Mouse (Mus musculus) midbrain, embryonic 10.5 days (tissue): ENCODE results near the gene Krt36. TPM values are rescaled to one million over a fixed set of nuclear protein-coding genes. Genes with fewer than 3 reads are reported as not detected.
A peak's percentile ranks its signal among the peaks of the same experiment; 100 is the strongest.

Experiments used
- DNase-seq: peaks from one replicate; pipeline ENCODE4 v3.0.0-alpha.2; 2017; ENCODE audit warnings: low spot score
- H3K27ac ChIP-seq: fragments of 300-500 bp; sonication (generic); replicated peaks from 2 replicates; pipeline ENCODE4 v1.5.1; 2016; ENCODE audit warnings: mild to moderate bottlenecking
- H3K27me3 ChIP-seq: fragments of 300-500 bp; sonication (generic); 2 replicates; pipeline ENCODE4 v1.6.1; 2016; ENCODE audit warnings: low read depth, mild to moderate bottlenecking; ENCODE audit not compliant: poor library complexity, severe bottlenecking
- H3K36me3 ChIP-seq: fragments of 300-500 bp; sonication (generic); 2 replicates; pipeline ENCODE4 v1.6.1; 2016; ENCODE audit warnings: mild to moderate bottlenecking, moderate library complexity
- H3K4me1 ChIP-seq: fragments of 300-500 bp; sonication (generic); 2 replicates; pipeline ENCODE4 v1.6.1; 2016
- H3K4me3 ChIP-seq: fragments of 300-500 bp; sonication (generic); 2 replicates; pipeline ENCODE4 v1.5.1; 2016; ENCODE audit warnings: mild to moderate bottlenecking, moderate library complexity
- H3K9me3 ChIP-seq: fragments of 300-500 bp; sonication (generic); replicated peaks from 2 replicates; pipeline ENCODE4 v1.6.1; 2016; ENCODE audit warnings: mild to moderate bottlenecking
- WGBS: fragments of 180-500 bp; shearing (Covaris S2); methylation state at CpG from one replicate; pipeline ENCODE4 v1.1.7; 2016; 5-methylcytosine and 5-hydroxymethylcytosine counted together
- polyA plus RNA-seq: library from polyadenylated mRNA; unstranded; fragments of >200 nt; fragmentation: Nextera tagmentation; extraction: Ambion mirVana; gene quantifications from 2 replicates; pipeline ENCODE4 v1.2.1, GENCODE M21; 2016

Gene Krt36
- polyA plus RNA-seq, 1 experiment from 2014 or later: not detected

DNA sequence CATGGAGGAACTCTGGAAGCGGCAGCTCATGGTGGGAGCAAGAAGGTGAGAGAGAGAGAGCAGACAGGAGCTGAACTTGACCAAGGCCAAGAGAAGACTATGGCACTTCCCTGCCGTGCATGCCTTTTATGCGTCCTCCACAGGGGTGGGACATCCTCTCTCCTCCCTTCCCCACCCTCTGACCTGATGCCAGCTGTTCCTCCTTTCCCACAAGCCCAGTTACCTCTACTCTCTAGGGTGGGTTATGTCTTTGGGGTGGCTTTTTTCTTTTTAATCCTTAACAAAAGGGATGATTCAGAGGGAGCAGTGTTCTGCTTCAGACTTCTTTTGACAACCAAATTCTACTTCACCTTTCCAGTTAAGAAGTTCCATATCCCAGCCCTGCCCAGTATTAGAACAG, 16.0 kb upstream of the Krt36 start, which contains the start of gene Krt13:
TSS of gene Krt13 (minus strand) at position 101 of the 400 bp plus-strand sequence.
- WGBS: 72% methylated on average over 3 of the region's 3 CpGs
- DNase-seq: no peak
- Histone ChIP-seq H3K9me3 (no peaks in the 10 kb centered on the region), H3K27me3 (no peaks in the 10 kb centered on the region), H3K27ac (no peak within 1 kb of the TSS), H3K4me3 (no peak within 1 kb of the TSS), H3K36me3 (no peaks in the 10 kb centered on the region), H3K4me1 (no peaks in the 10 kb centered on the region)

DNA sequence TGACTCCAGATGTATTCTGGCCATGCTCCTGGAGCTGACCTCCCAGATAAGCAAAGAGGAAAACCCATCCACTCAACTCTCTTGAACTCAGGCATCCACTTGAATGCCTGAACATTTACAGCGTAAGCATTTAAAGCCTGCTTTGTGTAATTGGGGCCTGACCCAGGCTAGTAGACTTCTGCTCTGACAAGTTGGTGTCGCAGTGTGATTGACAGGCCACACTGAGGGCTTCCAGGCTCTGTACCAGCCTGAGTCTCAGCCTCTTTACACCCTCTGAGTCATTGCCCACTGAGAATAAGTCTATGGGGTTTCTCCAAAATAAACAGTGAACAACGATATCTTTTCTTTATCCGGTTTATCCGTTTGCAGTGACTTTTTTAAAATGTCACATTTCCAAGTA, 14.9 kb upstream of the Krt36 start:
- WGBS: 92% methylated on average over 5 of the region's 5 CpGs

DNA sequence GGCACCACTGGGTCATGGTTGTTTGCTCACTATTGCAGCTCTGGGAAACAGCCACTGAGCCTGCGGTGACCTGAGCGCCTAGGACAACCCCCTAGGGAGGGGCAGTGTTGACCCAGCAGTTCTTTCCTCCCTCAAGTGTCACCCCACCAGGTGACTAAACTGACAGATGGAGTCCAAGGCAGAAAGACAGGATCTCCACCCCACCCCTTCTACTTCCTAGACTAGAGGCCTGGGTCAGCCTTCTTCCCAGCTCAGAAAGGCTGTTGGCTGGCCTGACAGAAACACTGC, 8.3 kb upstream of the Krt36 start:
- DNase-seq: no peak
- Histone ChIP-seq H3K4me1 (peaks cover 5% of the 10 kb centered on the region; the same call in 1 of the 2 replicates), H3K27ac (no peak overlapping the region), H3K36me3 (no peaks in the 10 kb centered on the region), H3K27me3 (no peaks in the 10 kb centered on the region), H3K9me3 (no peaks in the 10 kb centered on the region), H3K4me3 (no peak overlapping the region)
- WGBS: 69% methylated on average over 2 of the region's 2 CpGs

More for the DNA sequence above, 14.9 kb upstream of the Krt36 start:
- no peaks in the 10 kb centered on the region for H3K9me3 ChIP-seq
- H3K4me3 ChIP-seq: no peak overlapping the region
- no peaks in the 10 kb centered on the region for H3K27me3 ChIP-seq
- H3K36me3 ChIP-seq: no peaks in the 10 kb centered on the region
- H3K4me1 ChIP-seq: no peaks in the 10 kb centered on the region; the same call in 1 of the 2 replicates
- no peak overlapping the region for H3K27ac ChIP-seq
- no peak for DNase-seq

DNA sequence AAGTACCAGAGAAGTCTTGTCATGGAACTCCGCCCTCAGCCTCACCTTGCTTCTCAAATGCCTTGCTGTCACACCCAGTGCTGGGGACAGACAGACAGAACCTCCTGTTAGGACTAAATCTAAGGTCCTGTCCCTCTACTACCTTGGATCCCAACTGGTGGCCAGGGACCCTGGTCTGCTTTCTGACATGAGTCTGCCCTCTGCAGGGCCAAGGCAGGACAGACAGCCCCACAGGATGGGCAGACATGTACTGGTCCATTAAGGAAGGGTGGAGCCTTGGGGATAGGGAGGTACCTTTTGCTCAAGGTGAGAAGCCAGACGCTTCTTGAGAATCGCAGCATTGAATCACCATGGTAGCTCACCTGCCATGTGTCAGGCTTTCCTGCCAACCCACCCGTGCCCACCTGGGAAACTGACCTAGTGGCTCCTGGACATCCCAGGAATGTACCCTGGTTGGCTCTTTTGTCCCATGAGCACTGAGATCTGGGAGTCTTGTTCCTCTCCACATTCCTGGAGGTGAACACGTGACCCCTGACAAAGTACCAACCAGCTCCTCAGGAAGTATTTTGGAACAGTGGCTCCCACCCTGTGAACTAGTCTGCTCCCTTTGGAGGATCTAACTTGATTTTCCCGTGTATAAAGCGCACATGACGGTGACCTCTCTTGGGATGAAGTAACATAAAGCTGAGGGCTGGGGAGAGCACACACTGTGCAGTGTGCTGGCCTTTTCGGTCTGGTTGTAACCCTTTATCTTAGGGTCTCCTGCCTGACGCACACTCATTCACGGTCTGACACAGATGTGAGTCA, 7.7 kb upstream of the Krt36 start:
- Histone ChIP-seq H3K36me3 (no peaks in the 10 kb centered on the region), H3K27me3 (no peaks in the 10 kb centered on the region), H3K9me3 (no peaks in the 10 kb centered on the region), H3K27ac (no peak overlapping the region), H3K4me3 (no peak overlapping the region), H3K4me1 (peaks cover 5% of the 10 kb centered on the region; the same call in 1 of the 2 replicates)
- DNase-seq: no peak
- 86% methylated on average over 11 of the region's 11 CpGs for WGBS

DNA sequence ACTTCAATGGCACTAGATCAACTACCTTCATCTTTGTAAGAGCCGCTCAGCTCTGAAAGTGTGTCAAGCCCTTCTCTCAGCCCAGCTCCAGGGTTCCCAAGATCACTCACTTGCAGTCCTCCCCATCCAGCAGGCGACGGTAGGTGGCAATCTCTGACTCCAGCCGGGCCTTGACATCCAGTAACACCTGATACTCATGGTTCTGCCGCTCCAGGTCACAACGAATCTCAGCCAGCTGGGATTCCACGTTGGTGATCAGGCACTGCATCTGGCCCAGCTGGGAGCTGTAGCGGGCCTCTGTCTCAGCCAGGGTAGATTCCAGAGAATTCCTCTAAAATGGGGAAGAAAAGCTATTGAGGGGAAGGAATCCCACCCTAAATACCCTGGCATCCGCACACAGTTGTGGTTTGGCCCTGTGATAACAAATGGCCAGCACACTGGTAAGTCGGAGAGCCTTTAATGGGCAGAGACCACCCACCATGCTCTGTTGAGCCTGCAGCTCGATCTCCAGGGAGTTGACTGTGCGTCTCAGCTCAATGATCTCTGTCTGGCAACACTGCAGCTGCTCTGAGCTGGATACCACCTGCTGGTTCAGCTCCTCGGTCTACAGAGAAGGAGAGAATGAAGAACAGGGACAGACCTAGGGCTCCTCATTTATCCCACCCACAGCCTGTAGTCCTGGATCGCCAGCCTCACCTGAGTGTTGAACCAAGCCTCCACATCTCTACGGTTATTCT, 2.6 kb downstream of the Krt36 start:
- Histone ChIP-seq H3K4me3 (no peak overlapping the region), H3K9me3 (no peaks in the 10 kb centered on the region), H3K36me3 (no peaks in the 10 kb centered on the region), H3K27ac (no peak overlapping the region), H3K4me1 (peaks cover 11% of the 10 kb centered on the region), H3K27me3 (no peaks in the 10 kb centered on the region)
- 69% methylated on average over 15 of the region's 15 CpGs for WGBS
- no peak for DNase-seq

DNA sequence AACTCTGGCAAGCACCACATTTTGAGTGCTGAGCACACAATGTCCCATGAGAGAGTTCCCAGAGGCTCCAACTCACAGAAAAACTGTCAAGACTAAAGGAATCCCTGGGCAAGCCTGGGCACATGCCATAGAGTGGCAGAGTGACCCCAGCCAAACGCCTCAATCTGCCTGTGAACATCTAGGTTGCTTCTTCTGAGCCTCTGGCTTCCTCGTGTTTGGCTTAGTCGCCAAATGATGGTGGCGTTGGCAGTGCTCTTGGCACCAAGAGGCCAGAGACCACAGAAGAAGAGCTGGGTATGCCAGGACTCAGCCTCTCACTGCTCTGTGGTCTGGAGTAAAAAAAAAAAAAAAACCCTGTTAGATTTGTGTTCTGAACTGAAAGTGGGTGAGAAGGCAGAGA, 5.0 kb downstream of the Krt36 start:
- no peaks in the 10 kb centered on the region for H3K27me3 ChIP-seq

DNA sequence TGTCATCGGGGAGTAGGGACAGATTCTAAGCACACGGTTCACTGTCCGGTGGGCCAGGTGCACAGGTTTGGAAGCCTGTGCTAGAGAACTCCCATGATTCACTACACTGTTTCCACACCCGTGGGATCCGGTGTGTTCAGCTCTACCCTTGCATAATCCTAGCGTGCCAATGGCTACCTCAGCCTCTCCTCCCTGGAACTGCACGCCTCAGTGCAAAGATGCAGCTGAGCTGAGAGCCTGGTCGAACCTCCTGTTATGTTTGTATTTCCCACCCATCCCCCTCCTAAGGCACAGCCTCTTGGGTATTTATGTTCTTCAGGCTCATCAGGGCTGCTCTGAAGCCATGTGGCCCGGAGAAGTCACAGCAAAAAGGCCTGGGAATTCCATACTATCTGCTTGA, 7.6 kb downstream of the Krt36 start:
- Histone ChIP-seq H3K4me1 (peaks cover 15% of the 10 kb centered on the region), H3K27ac (peak overlapping the region; percentile 2; the same call in 1 of the 2 replicates), H3K27me3 (no peaks in the 10 kb centered on the region), H3K9me3 (no peaks in the 10 kb centered on the region), H3K4me3 (no peak overlapping the region), H3K36me3 (no peaks in the 10 kb centered on the region)
- WGBS: 76% methylated on average over 9 of the region's 9 CpGs
- no peak for DNase-seq

More for the DNA sequence above, 5.0 kb downstream of the Krt36 start:
- H3K36me3 ChIP-seq: no peaks in the 10 kb centered on the region
- no peak overlapping the region for H3K4me3 ChIP-seq
- H3K4me1 ChIP-seq: peaks cover 15% of the 10 kb centered on the region
- H3K27ac ChIP-seq: no peak overlapping the region
- no peak for DNase-seq
- 87% methylated on average over 4 of the region's 4 CpGs for WGBS
- H3K9me3 ChIP-seq: no peaks in the 10 kb centered on the region

DNA sequence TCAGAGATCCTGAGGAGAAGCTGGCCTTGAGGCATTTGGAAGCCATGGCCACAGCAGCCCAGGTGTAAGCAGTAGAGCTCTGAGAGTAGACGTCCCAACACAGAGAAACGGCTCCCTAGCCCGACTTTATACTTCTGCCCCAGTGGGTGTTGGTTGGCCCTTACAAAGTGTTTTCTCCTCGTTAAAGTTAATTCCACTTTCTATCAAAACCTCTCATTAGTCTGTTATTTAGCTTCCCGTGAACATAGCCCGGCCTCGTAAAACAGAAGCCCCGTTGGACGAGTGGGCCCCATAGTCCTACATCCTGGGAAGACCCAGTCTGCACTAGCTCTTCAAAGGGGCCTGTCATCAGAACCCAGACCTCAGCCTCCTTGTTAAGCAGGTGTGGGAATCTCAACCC, 9.3 kb downstream of the Krt36 start, which contains the start of gene Krt35:
TSS of gene Krt35 (minus strand) at position 101 of the 400 bp plus-strand sequence.
- peaks cover 15% of the 10 kb centered on the region for H3K4me1 ChIP-seq
- no peaks in the 10 kb centered on the region for H3K36me3 ChIP-seq
- no peak for DNase-seq
- no peaks in the 10 kb centered on the region for H3K27me3 ChIP-seq
- H3K27ac ChIP-seq: no peak within 1 kb of the TSS
- no peaks in the 10 kb centered on the region for H3K9me3 ChIP-seq
- no peak within 1 kb of the TSS for H3K4me3 ChIP-seq
- WGBS: 90% methylated on average over 9 of the region's 9 CpGs

DNA sequence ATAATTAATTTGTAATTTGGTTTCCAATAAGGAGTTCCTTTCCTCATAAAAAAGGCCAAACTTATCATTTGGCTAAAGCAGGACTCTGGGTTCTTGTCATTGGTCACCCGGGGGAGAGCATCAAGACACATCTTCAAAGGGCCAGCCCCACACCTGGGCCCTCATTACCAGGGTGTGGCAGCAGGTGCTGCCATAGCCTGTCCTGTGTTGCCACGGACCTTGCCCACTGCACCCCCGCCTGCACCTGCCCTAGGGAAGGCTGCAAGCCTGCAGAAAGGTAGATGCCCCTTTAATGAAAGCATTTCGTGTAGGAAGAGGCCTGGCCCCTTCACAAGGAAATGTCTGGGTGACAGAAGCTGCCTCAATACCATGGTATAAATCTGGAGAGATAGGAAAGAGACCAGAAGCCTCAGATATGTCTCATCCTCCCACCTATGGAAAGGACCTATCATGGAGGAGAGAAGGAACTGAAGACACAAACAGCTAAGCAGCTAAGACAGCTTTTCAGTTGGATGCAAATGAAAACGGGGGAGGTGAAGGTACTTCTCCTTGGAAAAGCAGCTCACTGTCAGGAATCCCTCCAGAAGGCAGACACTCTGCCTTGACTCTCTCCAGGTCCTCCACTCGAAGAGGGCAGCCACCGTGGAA, 16.9 kb downstream of the Krt36 start:
- H3K4me3 ChIP-seq: no peak overlapping the region
- no peaks in the 10 kb centered on the region for H3K4me1 ChIP-seq
- no peak overlapping the region for H3K27ac ChIP-seq
- no peaks in the 10 kb centered on the region for H3K9me3 ChIP-seq
- H3K36me3 ChIP-seq: no peaks in the 10 kb centered on the region
- H3K27me3 ChIP-seq: no peaks in the 10 kb centered on the region
- 74% methylated on average over 7 of the region's 7 CpGs for WGBS
- no peak for DNase-seq

DNA sequence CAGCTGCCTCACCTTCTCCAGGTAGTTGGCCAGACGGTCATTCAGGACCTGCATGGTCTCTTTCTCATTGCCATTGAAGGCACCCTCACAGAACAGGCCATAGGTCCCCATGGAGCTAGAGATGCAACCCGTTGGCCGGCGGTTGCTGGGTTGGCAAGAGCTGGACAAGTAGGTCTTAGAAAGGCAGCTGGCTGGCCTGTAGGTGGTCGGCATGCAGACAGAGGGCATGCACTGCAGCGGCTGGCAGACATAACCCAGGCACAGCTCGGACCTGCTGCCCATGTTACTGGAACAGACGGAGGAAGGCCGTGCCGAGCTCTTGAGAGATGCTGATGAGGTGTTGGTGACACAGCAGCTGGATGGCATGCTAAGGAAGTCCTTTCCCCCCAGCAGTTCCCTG, 17.6 kb downstream of the Krt36 start, which contains the start of gene Krt32:
TSS of gene Krt32 (minus strand) at position 366 of the 400 bp plus-strand sequence.
- no peaks in the 10 kb centered on the region for H3K4me1 ChIP-seq
- H3K36me3 ChIP-seq: no peaks in the 10 kb centered on the region
- DNase-seq: no peak
- 90% methylated on average over 10 of the region's 10 CpGs for WGBS
- H3K4me3 ChIP-seq: no peak within 1 kb of the TSS
- H3K27ac ChIP-seq: no peak within 1 kb of the TSS
- H3K9me3 ChIP-seq: no peaks in the 10 kb centered on the region
- H3K27me3 ChIP-seq: no peaks in the 10 kb centered on the region

DNA sequence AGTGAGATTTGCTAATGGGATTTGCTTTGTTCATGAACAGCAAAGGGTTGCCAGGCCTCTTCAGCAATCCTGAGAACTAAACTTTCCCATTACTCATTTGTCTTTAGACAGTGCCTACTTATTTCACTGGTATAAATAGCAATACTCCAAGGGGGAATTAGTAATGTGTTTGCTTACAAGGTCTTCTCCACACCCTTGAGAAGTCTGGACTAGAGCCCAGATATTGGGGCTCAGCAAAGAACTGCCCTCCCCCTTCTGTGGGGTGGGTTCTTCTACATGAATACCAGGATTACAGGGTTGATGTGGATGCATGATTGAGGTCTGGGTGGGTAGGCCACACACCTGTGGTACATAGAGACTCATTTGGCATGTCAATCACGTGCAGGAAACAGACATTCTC, 31.6 kb downstream of the Krt36 start:
- Histone ChIP-seq H3K36me3 (no peaks in the 10 kb centered on the region), H3K27ac (no peak overlapping the region), H3K4me3 (no peak overlapping the region), H3K4me1 (peaks cover 4% of the 10 kb centered on the region; the same call in 1 of the 2 replicates), H3K27me3 (no peaks in the 10 kb centered on the region), H3K9me3 (no peaks in the 10 kb centered on the region)
- 58% methylated on average over 1 of the region's 1 CpGs for WGBS
- no peak for DNase-seq

DNA sequence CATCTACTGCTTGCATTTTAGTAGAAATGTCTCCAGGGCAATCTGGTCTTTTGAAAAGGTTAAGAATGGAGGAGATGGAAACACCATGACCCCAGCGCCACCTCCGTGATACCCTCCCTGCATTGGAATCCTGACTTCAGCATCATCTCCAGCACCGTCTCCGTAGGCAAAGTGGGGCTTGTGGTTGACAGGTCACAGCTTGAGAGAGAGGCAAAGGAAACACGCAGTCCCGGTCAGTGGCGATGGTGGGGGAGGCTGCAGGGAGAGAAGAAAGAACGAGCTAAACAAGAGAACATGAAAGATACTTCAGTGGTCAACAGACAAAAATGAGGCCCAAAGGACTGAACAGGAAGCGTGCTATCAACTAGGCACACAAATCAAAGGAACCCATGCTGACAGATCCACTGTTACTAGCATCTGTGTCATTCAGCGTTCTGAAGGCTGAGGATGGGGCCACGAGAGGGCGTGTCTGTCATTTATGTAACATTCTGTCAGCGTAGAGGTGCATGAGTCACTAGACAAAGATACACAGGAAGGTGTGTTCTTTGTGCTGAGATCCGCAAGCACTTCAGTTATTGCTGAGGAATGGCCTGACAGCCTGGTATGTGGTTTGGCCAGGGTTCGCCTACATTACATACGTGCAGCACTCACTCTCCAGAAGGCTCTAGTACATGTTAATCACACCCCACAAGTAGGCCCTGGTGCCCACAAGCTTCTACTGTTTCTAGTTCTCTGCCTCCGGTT, 38.0 kb downstream of the Krt36 start:
- Histone ChIP-seq H3K36me3 (no peaks in the 10 kb centered on the region), H3K9me3 (no peaks in the 10 kb centered on the region), H3K27ac (no peak overlapping the region), H3K4me3 (no peak overlapping the region), H3K4me1 (no peaks in the 10 kb centered on the region), H3K27me3 (no peaks in the 10 kb centered on the region)
- WGBS: 89% methylated on average over 17 of the region's 17 CpGs
- no peak for DNase-seq
